Mouse (Mus musculus) induced T-regulatory cell, adult 2 months (primary cell): ENCODE measurements around the gene Ston2.

ENCODE experiments used
- DNase-seq: peaks from one replicate; pipeline ENCODE4 v3.0.0-alpha.2; 2012; ENCODE audit warnings: low read depth

Ston2 gene

DNA sequence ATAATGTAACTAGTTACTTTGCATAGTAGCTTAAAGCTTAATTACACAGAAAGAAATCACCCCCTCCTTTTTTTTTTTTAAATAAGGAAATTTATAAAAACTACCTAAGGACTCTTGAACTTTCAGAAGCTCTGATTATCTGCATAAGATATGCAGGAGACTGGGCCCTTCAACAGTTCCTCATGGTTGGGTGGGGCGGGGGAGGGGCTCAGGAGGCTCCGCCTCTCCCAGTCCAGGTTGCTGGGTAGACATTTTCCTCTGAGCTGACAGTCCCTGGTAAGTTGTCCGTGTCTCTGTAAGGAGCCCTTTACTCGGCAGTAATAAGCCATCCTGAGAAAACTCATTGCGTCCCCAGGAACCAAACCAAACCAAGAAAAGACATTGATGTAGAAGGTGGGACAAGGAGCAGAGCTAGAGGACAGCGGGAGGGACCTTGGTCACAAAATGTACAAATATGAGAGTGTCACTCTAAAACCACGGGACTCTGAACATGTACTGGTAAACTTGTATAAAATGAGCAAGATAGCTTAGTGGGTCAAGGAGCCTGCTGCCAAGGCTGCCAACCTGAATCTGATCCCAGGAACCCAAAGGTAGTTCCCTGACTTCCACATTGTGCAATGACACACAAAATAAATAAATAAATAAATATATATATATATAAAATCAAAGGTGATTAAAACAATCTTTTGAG, 88.6 kb downstream of the Ston2 start:
- no peak for DNase-seq

DNA sequence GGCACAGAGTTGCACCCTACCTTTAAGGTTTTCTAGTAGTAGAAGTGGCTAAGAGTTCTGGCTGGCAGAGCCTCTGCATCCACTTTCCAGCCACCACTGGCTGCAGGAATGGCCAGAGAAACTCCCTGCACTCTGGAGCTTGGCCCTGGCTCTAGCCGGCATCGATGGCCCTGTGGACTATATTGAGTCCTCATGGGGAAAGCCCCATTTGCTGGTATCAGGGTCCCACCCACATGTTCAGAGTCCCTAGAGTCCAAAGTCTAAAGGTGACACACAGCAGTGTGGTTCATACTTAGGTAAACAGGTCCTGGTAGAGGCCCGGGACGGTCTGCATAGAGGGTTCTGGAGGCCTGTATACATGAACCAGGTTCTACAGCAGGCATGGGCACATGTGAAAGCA, 92.0 kb downstream of the Ston2 start:
- no peak for DNase-seq

DNA sequence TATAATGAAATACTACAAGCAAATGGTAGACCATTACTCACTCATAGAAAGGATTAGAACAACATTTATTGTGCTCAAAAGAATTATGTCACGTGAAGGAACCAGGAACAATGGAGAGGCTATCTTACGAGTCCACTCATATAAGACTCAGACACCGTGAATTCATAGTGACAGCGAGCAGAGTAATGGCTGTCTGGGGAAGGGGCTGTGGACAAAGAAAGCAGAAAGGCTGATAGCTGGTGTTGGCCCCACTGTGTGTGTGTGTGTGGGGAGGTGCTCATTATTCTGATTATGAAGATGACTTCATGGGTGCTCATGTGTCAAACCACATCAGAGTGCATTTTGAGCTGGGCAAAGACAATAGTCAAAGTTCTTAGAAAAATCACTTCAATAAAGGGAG, 92.4 kb downstream of the Ston2 start:
- no peak for DNase-seq

DNA sequence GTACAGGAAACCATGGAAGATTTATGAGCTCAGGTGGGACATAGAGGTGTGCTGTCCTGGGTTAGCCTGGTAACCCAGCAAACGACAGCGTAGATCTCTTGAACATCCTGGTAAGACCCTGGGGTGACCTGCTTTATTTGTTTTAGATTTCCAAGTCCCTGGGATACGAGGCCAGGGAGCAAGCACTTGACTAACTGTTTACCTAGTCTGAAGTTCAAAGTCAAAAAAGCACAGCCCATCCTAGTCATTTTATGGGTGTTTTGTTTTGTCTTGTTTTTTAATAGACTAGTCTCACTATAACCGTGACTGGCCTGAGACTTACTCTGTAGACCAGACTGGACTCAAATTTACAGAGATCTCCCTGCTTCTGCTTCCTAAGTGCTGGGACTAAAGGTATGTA, 93.4 kb downstream of the Ston2 start:
- no peak for DNase-seq

DNA sequence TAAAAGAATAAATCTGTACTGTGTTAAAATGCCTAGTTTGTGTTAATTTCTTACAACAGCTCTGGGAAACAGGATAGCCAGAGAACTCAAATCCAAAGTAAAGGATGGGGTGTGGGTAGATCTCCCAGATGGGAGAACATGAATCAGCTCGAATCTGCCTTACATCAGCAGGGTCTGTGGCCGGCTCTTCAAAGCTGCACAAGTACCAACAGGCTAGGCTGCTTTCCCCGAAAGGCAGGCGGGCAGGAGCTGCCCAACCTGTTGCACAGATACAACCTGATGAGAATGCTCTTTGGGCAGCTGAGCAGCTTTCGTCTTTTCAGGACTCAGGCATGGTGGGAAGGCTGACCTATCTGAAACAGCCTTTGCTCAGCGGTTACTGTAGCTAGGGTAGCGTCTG, 94.6 kb downstream of the Ston2 start:
- DNase-seq, result no peak

DNA sequence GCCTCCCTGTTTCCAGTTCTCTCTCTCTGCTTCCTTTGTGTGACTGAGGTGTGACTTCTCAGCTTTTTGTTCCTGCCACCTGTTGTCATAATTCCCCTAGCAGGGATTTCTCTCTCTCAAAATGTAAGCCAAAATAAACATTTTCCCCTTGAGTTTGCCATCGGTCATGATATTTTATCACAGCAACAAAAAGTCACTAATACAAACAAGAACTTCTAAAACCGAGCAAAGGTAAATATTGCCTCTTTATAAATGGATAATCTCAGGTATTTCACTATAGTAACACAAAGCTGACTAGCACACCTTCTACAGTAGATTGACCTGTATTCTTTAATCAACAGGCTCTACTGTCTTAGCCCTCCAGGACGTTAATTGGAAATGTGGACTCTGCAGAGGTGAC, 95.2 kb downstream of the Ston2 start:
- no peak for DNase-seq

DNA sequence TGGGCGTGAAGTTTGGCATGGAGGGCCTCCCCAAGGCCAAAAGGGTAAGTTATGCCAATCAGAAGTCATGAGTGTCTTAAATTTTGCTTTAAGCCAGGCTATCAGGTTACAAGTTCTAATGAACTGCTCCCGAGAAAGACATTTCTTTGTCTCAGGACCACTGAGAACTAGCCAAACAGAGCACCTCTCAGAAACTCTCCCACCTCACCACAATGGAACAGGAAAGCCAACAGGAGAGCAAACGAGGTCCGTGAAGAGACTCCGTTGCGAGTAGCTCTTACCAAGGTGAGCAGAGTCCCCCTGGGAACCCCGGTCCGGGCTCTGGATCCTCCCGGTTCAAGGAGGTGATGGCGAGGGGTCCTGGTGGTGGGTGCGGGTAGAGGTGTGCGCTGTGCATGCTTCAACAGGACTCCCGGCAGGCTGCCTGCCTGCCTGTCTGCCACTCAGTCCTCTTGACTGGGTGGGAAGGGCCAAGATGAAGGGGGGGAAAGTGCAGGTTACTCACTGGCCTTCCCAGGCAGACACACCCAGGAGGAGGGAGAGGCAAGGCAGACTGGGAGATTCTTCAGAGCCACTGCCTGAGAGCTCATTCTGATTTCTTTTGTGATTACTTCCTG, 102.4 kb downstream of the Ston2 start:
- DNase-seq, result no peak

DNA sequence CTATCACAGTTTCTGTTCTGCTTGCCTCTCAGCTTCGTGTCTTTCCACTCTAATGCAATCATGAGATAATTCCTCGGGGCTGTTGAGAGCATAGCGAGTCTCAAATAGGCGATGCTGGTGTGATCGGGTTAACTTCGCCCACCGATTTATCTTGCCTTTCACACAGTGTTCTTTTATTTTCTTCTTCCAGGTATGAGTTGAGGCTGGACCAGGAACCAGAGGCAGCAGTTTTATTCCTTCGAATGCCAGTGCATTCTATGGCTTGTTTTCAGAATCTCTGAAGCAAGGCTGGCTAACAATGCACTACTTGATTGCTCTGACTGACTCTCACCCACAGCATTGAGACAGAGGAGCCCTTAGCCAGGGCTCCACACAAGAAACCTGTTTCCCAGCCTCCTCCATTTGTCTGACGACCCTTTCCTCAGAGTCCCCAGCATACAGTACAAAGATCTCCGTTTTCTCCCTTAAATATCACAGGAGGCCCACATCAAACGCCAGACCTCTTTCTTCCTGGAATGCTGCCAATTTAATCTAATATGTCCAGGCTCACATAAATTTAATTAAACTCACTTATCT, 103.3 kb downstream of the Ston2 start:
- no peak for DNase-seq

DNA sequence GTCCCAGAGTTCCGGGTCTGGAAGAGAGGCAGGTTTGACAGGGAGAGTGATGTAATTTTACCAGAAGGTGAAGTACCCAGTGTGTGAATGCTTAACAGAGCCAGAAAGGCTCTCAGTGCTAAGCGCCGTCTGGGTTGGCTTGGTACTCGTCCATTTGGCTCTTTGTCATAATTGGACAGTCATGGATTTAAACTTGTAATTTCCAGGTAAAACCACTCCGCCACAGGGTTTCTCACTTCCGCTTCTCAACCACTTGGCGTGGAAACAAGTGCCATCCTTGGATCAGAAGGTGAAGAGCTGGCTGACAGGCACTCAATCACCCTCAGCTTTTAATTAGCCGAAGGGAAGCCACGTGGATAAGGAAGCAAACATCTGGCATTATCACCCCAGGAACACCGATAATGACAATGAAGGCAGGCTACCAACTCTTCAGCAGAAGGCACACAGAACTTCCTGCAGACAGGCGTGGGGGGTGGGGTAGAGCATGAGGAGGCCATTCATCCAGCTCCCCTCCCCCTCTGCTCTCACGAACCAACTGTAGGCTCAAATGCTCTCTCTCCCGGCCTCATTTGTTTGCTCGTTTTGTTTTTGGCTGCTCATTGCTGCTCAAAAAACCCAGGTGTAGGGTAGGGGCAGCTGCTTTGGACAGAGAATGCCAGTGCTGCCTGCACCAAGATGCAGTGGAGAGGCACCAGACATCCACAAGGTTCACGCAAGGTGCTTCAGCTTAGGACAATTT, 103.9 kb downstream of the Ston2 start:
- peak; percentile 52 for DNase-seq

DNA sequence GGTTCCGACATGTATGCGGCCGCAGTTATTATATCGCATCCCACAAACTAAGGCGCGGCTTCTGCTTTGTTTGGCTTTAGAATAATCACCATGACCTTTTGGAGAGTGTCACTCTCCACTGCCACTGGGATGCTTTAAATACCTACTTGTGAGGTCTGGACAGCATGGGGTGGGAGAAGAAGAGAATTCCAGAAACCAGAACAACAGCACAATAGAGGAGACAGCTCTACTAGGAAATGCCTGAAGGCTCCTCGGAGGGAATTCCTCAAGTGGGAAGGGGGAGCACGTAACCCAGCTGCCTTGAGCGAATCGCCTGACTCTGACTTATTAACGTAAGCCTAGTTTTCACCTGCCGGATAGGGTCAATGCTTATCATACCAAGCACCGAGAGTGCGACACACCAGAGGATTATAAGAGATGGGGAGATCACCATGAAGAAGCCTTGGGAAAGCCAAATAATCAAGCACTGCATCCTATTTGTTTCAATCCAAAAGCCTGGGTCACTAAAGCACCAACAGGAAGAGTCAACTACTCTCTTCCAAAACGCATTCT, 104.6 kb downstream of the Ston2 start:
- no peak for DNase-seq

DNA sequence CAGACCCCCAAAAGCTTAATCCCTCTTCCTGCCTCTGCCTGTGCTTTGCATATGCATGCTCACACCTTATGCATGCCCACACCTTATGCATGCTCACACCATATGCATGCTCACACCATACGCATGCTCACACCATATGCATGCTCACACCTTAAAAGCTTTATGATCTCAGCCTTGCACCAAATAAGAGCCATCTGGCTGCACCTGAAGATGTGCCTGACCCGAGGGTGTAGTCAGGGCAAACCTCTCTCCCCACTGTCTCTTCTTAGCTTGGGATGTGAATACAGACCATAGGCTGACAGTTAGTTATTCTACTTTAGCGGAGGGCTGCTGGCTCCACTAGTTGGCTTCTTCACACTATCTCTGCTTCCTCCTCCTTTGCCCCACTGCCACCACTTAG, 105.1 kb downstream of the Ston2 start:
- no peak for DNase-seq

DNA sequence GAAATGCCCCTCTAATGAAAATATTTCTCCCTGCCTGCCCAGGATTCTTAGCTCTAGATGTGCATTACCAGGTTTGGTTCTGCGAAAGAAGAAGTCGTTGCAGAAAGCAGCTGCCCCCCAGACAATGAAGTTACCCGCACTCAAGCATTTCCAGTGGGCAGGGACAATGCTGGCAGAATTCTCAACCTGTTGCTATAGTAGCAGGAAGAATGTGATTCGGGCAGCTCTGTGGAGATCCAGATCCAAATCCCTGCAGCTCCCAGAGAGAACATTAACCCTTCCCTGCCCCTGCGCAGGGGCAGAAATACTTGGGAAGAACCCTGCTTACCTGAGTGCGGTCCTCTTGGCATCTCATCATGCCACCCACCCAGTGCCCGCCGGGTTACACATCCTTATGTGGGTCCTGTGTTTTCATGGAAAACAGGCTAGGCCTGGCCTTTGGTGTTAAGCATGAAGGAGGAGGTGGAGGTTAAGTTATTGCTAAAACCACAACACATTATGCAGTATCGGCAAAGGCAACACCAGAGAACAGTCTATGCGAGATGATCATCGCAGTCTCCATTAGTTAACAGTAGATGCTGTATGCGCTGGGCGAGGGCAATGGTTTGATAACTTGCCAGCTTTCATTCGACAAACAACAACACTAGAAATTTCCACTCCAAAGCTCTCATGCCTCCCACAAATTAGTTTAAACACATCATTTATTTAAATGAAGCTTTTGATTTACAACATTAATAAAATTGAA, 108.7 kb downstream of the Ston2 start:
- no peak for DNase-seq

DNA sequence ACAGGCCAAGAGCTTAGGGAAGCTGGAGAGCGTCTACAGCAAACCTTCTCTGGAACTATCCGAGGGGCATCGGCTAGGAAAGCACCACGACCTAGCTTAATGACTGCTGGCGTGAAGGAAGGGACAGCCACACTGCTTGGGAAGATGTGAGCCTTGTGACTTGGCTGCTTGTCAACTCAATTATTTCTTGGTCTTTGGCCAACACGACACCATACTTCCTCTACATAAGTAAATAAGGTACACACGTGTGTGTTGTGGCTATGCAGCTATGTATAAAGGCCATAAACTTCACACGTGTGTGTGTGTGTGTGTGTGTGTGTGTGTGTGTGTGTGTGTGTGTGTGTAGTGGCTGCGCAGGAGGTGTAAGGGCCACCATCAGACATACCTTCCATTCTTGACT, 112.2 kb downstream of the Ston2 start:
- DNase-seq, result no peak

DNA sequence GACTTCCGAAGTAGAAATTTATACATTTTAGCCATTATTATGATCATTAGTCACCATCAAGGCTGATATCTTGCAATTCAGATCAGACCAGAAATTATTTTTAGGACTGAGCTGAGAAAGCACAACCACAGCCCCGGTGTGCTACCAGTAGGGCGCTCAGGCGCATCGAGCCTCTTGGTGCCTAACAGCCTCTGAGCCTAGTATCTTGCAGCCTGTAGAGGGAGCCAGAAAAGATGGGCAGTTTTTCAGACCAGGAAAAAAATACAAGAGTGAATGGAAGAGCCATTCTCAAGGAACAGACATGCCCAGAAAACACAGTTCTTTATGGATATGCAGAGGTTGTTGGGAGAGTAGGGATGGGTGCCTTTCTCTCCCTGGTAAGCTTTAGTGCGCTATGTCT, 115.0 kb downstream of the Ston2 start:
- no peak for DNase-seq

DNA sequence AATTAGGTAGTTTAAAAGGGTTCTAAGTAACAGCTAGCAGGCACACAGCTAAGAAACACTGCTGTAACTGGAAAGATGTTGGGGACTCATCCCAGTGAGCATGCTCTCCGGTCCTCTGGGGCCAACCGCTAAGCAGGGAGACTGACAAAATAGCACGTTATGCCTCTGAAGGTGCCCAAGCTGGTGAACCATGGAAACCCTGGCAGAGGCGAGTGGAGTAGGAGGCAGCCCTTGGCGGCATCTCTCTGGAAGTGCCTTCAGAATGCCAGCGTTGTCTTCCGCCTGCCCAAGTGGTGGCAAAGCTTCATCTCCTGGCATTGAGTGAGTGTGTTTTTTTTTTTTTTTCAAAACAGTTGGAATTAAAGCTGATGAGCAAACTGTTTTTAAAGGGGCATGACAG, 115.7 kb downstream of the Ston2 start:
- no peak for DNase-seq

DNA sequence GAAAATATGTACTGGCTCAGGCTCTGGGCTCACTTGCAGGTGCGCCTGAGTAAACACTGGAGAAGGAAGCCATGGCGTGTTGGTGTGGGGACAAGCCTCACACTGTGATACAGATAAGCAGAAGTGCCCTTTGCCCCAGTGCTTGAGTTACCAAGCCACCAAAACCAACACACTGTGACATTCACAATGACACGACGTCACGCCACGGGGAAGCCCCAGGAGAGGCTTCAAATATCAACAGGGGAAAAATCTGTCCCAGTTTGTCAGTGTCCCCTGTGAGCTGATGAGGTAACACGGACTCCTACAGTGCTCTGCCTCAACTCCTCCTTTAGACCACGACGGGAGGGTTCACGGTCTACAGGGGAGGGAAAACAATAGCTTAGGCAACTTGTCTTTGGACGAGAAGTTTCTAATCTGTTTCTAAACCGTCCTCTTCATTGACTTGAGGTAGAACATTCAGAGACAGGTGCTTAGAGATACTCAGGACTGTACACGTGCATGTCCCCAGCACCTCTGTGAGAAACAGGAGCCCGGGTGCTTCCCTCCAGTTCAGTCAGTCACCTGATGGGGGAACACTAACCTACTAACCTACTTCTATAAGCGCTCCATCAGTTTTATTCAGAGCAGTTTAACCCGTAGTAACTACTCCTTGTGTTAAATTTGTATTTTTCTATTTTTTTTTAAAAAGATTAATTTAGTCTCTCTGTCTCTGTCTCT, 119.5 kb downstream of the Ston2 start:
- peak; percentile 80 for DNase-seq

DNA sequence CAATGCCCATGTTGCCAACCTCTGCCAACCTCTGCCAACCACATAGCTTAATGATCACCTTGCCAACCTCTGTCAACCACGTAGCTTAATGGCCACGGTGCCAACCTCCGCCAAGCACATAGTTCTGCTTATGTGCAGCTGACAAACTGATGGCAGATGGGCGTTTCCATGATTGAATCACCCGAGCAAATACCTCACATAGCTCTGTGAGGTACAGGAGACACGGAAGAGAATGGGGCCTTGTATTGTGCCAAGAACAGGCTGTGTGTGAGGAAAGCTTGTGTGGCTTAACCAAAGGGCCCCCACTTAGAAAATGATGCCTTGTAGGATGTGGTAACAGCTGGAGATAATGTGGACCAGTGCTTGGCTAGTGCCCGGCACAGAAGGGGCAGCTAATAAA, 120.4 kb downstream of the Ston2 start:
- no peak for DNase-seq

DNA sequence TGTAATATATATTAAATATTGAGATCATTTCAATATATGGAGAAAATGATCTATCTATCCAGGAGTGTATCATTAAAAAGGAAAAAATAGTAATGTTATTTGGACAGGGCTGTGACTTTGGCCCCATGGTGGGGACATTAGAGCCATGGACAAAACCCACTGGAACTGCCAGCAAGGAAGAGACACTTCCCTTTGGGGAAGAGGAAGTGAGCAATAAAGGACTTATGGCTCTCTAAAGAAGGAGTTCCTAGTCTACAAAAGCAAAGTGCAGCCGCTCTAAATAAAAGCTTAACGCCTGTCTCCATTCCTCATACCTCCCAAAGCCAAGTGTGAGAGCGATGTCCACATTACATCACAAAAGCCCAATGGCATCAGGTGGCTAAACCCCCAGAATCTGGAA, 121.6 kb downstream of the Ston2 start:
- no peak for DNase-seq

DNA sequence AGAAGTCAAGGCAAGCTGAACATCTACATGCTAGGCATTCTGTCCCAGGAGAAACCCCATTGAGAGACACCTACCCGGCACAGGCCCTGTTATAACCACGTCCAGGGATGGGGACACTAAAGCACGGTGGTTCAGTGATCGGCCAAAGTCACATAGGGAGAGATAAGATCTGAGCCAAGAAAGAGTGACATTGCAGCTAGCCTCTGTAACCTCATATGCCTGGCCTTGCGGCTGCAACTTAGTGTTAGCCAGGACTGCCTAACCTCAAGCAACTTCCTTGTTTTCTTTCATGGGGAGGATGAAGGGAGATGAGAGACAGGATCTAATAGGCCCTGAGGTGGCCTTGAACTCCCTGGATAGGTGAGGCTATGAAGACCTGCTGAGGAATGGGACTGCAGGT, 122.8 kb downstream of the Ston2 start:
- DNase-seq, result no peak

DNA sequence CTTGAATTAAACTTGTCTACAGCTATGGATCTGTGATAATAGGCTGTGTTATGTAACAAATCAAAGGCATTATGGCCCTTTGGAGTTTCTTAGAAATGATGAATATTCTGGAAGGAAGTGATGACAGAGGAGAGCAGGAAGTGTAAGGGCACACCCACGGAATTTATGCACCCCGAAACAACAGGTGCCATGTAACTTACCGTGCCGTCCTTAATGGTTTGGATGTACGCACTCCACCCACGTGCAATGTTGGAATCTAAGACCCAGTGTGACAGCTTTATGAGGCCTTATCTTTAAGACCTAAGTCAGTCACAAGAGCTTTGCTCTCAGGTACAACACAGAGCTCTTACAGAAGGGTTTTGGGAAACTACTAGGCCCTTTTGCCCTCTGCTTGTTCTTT, 124.9 kb downstream of the Ston2 start:
- DNase-seq, result peak; percentile 30

DNA sequence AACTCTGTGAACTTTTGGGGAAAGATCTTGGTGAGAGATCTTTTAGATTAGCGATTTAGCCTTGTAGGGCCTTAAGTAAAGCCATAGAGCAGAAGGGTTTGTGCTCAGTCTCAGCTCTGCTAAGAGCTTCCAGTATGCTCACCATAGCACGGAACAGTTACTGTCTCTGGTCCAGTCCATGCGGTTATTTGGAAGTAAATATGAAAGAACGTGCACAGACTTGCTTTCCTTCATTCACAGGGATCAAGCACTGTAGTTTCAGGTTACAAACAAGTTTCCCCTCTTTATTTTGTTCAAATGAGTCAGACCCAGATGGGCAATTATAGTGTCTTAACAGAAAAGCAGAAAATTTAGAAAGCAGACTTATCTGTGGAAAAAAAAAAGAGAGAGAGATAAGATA, 125.3 kb downstream of the Ston2 start:
- DNase-seq, result no peak
